Mouse (Mus musculus) lung, adult 18-20 months (tissue): Measurements from ENCODE around the gene Gan.
A peak's percentile ranks its signal among the peaks of the same experiment; 100 is the strongest.

Experiments
- DNase-seq, 2 experiments: peaks; one replicate each; pipeline ENCODE4 v3.0.0; 2022; ENCODE audit warnings: mixed read lengths in 2 of 2

Gene Gan

DNA sequence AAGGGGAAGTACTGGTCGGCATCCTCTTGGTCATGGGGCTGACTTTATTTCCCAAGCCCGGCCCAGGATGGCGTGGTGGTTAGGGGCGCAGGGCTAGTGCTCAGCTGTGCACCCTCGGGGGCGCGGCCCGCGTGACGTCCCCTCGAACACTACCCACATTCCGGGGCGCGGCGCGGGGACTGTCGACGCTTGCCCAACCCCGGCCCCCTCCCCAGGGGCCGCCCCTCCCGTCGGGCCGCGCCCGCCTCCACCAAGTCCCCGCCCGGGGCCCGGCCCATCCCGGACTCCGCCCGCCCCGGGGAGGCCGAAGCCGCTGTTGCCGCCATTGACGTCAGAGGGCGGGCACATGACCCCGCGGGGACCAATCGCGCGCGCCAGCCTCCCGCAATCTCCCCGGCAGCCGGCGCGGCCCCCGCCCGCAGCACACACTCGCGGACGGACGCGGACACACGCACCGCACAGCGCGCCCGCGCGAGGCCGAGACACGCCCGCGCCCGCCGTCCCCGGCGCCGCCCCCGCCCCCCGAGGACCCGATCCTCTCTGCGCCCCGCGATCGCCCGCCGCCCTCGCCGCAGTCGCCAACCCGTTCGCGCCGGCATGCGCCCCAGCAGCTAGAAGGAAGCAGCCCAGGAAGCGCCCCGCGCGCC lies 98.5 kb downstream of the Gan start:
- peak; percentile 95 to 96 for DNase-seq

GRCm38 (mm10) chr8:117257029-117257820 lies 99.3 kb downstream of the Gan start, which contains the start of gene Cmip:
Gene Cmip (plus strand): TSS chr8:117257064.
- DNase-seq = peak; percentile 31 to 48

DNA sequence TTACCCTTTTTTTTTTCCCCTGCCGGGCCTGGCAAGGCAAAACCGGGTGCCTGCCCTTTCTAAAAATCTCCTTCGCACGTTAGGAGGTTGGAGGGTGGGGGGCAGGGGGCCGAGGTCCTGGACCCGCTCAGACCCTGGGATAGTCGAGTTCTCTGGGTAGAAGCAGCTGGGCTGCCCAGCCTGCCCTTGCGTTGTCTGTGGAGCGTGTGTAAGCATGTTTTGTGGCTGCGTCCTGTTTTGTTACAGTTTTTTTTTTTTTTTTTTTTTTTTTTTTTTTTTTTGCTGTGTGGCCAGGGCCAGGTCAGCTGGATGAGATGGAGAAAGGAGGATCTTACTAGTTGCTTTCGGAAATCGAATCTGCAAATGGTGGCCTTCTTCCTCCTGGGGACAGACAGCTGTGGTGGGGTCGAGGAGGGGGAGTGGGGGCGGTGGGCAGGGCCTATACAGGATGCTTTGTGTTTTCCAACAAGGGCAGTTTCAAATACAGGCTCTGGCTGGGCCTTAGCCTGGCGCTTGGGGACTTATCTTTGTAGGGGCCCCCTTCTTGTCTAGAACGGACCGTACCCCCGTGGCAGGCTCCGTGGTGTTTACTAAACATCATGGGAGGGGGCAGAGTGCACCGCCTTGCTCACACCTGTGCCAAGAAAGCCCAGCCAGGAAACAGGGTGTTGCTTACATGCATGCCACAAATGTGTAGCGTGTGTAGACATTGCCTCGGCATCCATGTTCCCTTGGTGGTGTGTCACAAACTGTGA lies 100.1 kb downstream of the Gan start:
- DNase-seq = peak; percentile 44 to 60

DNA sequence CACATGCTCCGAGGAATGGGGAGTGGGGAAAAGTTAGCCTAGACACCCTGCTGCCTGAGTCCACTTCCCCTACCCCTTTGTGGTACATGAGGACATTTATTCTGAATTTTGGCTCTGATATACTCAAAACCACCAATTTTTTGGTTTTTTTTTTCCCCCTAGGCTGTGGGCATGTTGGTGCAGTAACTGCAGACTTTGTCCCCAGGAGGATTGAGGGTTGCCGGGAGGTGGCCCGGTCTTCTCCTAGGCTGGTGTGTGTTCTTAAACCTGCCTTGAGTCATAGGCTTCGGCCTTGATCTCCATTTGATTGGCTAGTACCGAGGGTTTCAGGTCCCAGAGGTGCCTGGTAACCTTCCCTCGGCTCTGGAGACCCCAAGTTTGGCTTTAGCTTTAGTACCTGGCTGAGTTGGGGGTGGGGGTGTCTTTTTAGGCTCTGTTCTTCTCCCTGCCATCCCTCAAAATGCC lies 100.7 kb downstream of the Gan start:
- DNase-seq = no peak

GRCm38 (mm10) chr8:117259431-117260001 lies 101.6 kb downstream of the Gan start:
- DNase-seq = peak; percentile 76 to 86

DNA sequence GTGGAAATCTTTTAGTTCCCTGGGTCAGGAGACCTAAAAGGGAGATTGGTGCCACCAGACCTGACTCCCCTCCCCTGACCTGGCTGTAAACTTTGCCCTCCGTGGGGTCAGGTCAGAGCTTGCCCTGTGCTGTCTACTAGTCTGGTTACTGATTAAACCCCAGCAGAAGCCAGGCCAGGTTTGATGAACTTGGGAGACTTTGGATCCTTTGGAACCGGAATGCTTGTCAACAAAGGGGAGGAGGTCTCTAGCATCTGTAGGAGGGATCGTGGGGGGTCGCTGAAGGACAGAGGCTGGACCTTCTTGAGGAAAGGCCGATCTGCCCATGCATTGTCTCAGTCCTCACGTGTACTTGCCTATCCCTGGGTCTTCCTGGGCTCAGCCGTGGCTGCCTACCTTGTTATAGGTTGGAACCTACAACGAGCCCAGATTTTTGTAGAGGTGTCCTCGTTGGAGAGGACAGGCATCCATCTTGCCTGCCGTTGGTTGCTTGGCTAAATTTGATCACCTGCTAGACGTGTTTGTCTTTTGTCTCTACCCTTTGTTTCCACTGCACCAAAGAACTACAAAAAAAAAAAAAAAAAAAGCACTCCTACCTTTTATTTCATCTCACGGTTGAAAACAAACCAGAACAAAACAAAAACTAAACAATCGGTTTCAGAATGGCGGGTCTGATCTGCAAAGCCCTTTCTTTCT lies 102.4 kb downstream of the Gan start:
- peak in 1 of 2 experiments; percentile 15 for DNase-seq

- no peak for DNase-seq
These were observed 103.1 kb downstream of the Gan start for GRCm38 (mm10) chr8:117260930-117261475.

- peak in 1 of 2 experiments; percentile 20 for DNase-seq
These were observed 103.8 kb downstream of the Gan start for GRCm38 (mm10) chr8:117261702-117262101.

DNA sequence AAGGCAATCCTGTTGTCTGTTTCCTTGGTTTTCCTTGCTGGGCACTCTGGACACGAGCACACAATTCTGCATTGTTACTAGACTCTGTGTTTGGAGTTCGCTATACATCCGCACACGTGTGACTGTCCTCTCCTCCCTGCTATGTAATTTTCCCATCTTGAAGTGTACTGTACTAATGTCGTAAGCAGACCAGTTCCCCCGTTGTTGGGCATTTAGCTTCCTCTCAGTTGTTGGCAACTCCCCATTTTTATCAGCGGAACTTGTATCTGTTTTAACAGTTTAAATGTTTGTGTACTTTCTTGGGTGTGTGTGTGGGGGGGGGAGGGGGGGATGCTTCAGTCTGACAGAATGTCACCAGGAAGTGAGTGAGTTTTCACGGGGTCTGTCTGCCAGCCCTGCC lies 104.8 kb downstream of the Gan start:
- DNase-seq = peak in 1 of 2 experiments; percentile 51

GRCm38 (mm10) chr8:117263442-117263841 lies 105.5 kb downstream of the Gan start:
- no peak for DNase-seq

DNA sequence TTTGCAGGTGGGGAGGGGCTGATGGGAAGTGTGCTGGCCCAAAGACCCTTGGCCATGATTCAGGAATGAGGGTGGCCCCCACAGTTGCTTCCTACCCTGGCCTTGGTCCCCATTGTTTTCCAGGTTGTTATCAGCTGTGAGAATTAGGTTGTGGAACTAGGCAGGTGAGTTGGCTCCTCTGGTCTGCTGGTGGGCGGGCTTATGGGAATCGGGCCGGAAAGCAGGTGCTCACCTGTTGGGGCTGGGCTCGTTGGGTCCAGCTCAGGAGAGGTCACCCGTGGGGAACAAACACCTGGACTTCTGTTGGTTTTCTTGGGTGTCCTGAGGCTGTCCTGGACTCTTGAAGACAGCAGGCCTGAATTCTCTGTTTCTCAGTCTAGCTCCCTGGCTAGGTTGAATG lies 107.1 kb downstream of the Gan start:
- DNase-seq = peak in 1 of 2 experiments; percentile 21
